Mouse (Mus musculus): Measurements from ENCODE around the gene Lin7a.

The Lin7a gene

DNA sequence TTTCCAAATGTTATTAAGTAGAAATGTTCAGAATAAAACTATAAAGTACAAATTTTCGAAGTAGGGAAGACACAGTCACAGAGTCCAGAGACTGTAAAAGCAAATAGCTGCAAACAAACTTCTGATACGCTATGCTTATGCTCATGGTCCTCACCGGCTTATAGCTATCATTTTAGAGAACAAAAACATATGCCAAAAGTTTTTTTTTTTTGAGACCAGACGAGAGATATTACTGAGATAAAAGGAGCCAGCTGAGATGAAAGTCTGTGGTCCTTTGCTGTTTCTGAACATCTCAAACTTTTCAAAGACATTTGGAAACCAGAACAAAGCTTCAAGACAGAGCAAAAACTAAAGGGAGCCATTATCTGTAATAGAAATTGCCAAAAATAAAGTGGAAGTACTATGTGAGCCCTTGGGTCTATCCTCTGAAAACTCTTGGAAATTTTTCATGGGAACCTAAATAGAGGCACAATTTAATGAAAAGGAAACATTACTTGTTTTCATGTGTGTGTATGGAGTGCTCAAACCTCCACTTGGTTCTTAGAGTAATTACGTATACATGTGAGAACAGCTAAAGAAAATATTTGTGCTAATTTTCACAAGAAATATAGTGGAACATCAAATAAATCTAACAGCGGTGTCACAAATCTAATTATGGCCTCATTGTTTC lies 24.4 kb upstream of the Lin7a start:
- in situ Hi-C loops (cut with MboI; ENCODE audit: low pct_unique_long_range_greater_than_20kb in 1 of 2, low sequenced_read_pairs in 2 of 2, unreplicated experiment in 1 of 2) = no loop called here

GRCm38 (mm10) chr10:107248481-107248880 lies 23.0 kb upstream of the Lin7a start:
- in situ Hi-C loops (cut with MboI; ENCODE audit: low pct_unique_long_range_greater_than_20kb in 1 of 2, low sequenced_read_pairs in 2 of 2, unreplicated experiment in 1 of 2) = no loop called here

DNA sequence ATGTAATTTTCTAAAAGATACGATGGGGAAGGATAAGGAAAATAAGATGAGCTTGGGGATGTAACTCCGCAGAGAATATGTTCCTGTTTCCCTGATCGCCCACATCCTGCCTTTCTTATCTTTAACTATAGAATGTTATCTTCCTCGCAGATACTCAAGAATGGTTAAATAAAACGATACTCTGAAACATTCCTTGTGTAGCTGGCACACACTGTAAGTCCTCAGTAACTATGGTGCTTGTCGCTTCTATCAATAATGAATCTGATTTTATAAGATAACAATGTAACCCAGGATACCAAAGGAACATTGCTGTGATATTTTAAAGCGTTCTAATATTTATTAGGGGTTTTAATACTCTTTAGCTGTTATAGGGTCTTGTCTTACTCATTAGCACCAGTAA lies 22.4 kb upstream of the Lin7a start:
- in situ Hi-C loops (cut with MboI; ENCODE audit: low pct_unique_long_range_greater_than_20kb in 1 of 2, low sequenced_read_pairs in 2 of 2, unreplicated experiment in 1 of 2) = no loop called here

GRCm38 (mm10) chr10:107249606-107250186 lies 21.8 kb upstream of the Lin7a start:
- in situ Hi-C loops (cut with MboI; ENCODE audit: low pct_unique_long_range_greater_than_20kb in 1 of 2, low sequenced_read_pairs in 2 of 2, unreplicated experiment in 1 of 2) = no loop called here

GRCm38 (mm10) chr10:107250346-107251210 lies 20.9 kb upstream of the Lin7a start:
- in situ Hi-C loops (cut with MboI; ENCODE audit: low pct_unique_long_range_greater_than_20kb in 1 of 2, low sequenced_read_pairs in 2 of 2, unreplicated experiment in 1 of 2) = no loop called here

GRCm38 (mm10) chr10:107251271-107251670 lies 20.2 kb upstream of the Lin7a start:
- in situ Hi-C loops (cut with MboI; ENCODE audit: low pct_unique_long_range_greater_than_20kb in 1 of 2, low sequenced_read_pairs in 2 of 2, unreplicated experiment in 1 of 2) = no loop called here

- in situ Hi-C loops (cut with MboI; ENCODE audit: low pct_unique_long_range_greater_than_20kb in 1 of 2, low sequenced_read_pairs in 2 of 2, unreplicated experiment in 1 of 2) = no loop called here
These were observed 19.5 kb upstream of the Lin7a start for GRCm38 (mm10) chr10:107251801-107252502.

DNA sequence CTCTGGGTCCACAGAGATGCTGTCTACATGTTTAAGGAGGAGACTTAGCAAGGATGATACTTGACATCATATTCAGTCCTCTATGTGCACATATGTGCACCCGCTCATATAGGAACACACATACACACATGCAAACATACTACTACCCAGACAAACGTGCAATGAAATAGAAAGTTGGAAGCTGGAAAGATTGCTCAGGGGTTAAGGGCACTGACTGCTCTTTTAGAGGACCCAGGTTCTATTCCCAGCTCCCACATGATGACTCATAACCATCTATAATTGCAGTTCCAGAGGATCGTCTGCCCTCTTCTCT lies 19.0 kb upstream of the Lin7a start:
- in situ Hi-C loops (cut with MboI; ENCODE audit: low pct_unique_long_range_greater_than_20kb in 1 of 2, low sequenced_read_pairs in 2 of 2, unreplicated experiment in 1 of 2) = no loop called here

- in situ Hi-C loops (cut with MboI; ENCODE audit: low pct_unique_long_range_greater_than_20kb in 1 of 2, low sequenced_read_pairs in 2 of 2, unreplicated experiment in 1 of 2) = no loop called here
These were observed 18.1 kb upstream of the Lin7a start for GRCm38 (mm10) chr10:107253191-107253965.

- in situ Hi-C loops (cut with MboI; ENCODE audit: low pct_unique_long_range_greater_than_20kb in 1 of 2, low sequenced_read_pairs in 2 of 2, unreplicated experiment in 1 of 2) = no loop called here
These were observed 16.8 kb upstream of the Lin7a start for GRCm38 (mm10) chr10:107254656-107255055.

- in situ Hi-C loops (cut with MboI; ENCODE audit: low pct_unique_long_range_greater_than_20kb in 1 of 2, low sequenced_read_pairs in 2 of 2, unreplicated experiment in 1 of 2) = no loop called here
These were observed 16.0 kb upstream of the Lin7a start for GRCm38 (mm10) chr10:107255351-107256050.

GRCm38 (mm10) chr10:107256451-107256960 lies 15.0 kb upstream of the Lin7a start:
- in situ Hi-C loops (cut with MboI; ENCODE audit: low pct_unique_long_range_greater_than_20kb in 1 of 2, low sequenced_read_pairs in 2 of 2, unreplicated experiment in 1 of 2) = no loop called here

DNA sequence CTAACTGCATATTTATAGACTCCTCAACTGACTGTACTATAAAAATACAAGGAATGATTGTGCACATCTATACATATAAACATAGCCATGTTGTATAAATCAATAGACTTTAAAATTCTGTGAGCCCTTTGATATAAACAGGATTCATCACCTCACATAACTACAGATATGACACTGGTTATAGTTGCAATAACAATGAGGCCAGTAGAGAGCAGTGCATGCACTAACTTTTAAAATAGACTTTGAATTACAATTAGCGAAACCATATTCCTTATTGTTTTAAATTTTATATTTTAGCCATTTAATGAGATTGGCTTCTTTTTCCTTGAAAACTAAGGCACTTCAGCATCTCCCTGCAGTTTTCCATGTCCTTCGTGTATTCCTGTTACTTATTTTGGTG lies 11.1 kb upstream of the Lin7a start:
- in situ Hi-C loops (cut with MboI; ENCODE audit: low pct_unique_long_range_greater_than_20kb in 1 of 2, low sequenced_read_pairs in 2 of 2, unreplicated experiment in 1 of 2) = no loop called here

GRCm38 (mm10) chr10:107272131-107272803 lies 781 bp downstream of the Lin7a start:
- in situ Hi-C loops (cut with MboI; ENCODE audit: low pct_unique_long_range_greater_than_20kb in 1 of 2, low sequenced_read_pairs in 2 of 2, unreplicated experiment in 1 of 2) = no loop called here

- in situ Hi-C loops (cut with MboI; ENCODE audit: low pct_unique_long_range_greater_than_20kb in 1 of 2, low sequenced_read_pairs in 2 of 2, unreplicated experiment in 1 of 2) = no loop called here
These were observed 1.3 kb downstream of the Lin7a start for GRCm38 (mm10) chr10:107272804-107273145.

- in situ Hi-C loops (cut with MboI; ENCODE audit: low pct_unique_long_range_greater_than_20kb in 1 of 2, low sequenced_read_pairs in 2 of 2, unreplicated experiment in 1 of 2) = no loop called here
These were observed 2.4 kb downstream of the Lin7a start for GRCm38 (mm10) chr10:107273848-107274247.

DNA sequence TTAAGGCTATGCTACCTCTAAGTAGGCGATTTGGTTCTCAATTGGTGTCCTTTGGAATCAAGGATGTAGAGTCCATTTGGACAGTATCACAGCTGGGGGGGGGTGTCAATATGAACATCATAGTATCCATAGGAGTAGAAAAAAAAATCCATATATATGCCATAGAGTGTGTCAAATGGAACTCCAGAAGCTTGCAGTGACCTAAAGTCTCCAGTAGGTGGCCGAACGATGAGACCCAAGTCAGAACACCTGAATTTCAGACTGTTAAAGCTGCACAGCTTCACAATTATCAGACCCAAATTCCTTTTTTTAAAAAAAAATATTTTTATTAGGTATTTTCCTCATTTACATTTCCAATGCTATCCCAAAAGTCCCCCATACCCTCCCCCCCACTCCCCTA lies 3.3 kb downstream of the Lin7a start:
- in situ Hi-C loops (cut with MboI; ENCODE audit: low pct_unique_long_range_greater_than_20kb in 1 of 2, low sequenced_read_pairs in 2 of 2, unreplicated experiment in 1 of 2) = no loop called here

Measured in mouse embryonic stem cell (cell line).